Mouse (Mus musculus) left cerebral cortex, postnatal 25 days (tissue): Measurements from ENCODE around the gene Dusp5. TPM values are rescaled to one million over a fixed set of nuclear protein-coding genes. Genes with fewer than 3 reads are reported as not detected.
"Not testable (repeated sequence)": the region's sequence is repeated elsewhere in the genome, so short reads cannot be mapped to it uniquely, and the experiment has no call there.

Experiments used
- DNase-seq, 2 experiments: peaks; one replicate each; pipeline ENCODE4 v3.0.0; 2022; ENCODE audit warnings: low spot score in 2 of 2, mixed read lengths in 1 of 2
- intact Hi-C: fragments of 180-260 bp; cut with DNase I; formaldehyde crosslinking; loops from one replicate; pipeline ENCODE4 v1.15.1; 2025
- total RNA-seq, 2 experiments: library from RNA; stranded (reverse); gene quantifications; 2 replicates each; pipeline ENCODE4 v1.2.3; 2021

Dusp5 gene
- total RNA-seq, 2 experiments from 2014 or later: 9.9 to 11.7 TPM

- intact Hi-C loops: no loop called here
- DNase-seq: no peak
Measured at GRCm38 (mm10) chr19:53571501-53572428, 42.9 kb downstream of the Dusp5 start.

DNA sequence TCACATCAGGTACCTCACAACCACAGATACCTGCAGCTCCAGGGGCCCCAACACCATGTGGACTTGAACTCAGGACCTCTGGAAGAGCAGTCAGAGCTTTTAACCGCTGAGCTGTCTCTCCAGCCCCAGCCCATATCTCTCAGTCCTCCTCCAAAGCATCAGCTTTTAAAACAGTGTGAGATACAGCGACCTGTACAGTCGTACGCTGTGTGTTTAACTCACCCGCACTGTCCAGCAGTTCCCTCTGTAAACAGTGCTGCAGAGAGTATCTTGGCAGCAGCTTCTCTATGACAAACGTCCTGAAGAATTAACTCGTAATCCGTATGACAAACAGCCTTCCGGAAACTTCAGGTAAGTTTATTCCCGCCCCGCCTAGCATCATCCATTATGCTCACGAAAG lies 43.7 kb downstream of the Dusp5 start:
- DNase-seq: no peak
- intact Hi-C loops: no loop called here

- DNase-seq: no peak
- intact Hi-C loops: no loop called here
Measured at GRCm38 (mm10) chr19:53573151-53573550, 44.2 kb downstream of the Dusp5 start.

GRCm38 (mm10) chr19:53574131-53574530 lies 45.2 kb downstream of the Dusp5 start:
- no peak for DNase-seq
- intact Hi-C loops: no loop called here

- no peak for DNase-seq
- intact Hi-C loops: no loop called here
Measured at GRCm38 (mm10) chr19:53574546-53574945, 45.6 kb downstream of the Dusp5 start.

- DNase-seq: no peak
- intact Hi-C loops: loop anchor here (5.0 kb wide), 1 partner anchor 328 kb away; no protein-coding TSS in a partner anchor
Measured at GRCm38 (mm10) chr19:53575296-53576010, 46.5 kb downstream of the Dusp5 start.

- DNase-seq: no peak
- intact Hi-C loops: loop anchor here (5.0 kb wide), 1 partner anchor 329 kb away; no protein-coding TSS in a partner anchor
Measured at GRCm38 (mm10) chr19:53576061-53576460, 47.2 kb downstream of the Dusp5 start.

DNA sequence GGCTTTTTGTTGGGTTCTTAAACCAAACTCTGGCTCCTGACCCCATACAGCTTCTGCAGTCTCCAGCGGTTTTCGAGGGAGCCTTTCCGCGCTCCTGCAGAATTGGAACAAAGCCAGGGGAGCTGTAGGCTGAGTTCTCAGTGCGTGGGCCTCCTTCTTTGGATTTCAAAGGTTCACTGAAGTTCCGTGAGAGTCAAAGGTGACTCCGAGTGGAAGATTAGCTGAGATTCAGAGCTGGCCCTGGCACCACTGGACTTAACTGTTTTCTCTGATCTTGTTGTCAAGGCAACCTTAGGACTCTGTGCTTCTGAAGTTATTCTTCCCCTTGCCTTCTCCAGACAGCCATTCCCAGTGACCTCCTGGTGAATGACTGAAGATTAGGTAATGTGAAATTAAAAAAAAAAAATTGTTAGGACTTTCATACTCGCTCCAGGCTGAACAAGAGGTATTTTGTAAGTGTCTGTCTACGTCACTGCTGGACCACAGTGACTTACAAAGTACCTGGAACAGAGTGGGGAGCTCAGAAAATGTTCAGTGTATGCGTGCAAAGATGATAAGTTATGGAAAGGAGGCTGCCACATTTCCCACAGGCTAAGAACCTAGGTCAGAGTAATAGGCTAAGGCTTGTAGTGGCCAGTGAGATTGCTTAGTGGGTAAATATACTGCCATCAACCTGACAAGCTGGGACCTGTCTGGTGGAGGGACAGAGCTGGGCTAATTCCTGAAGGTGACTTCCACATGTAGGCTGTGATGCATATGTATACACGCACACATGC lies 48.3 kb downstream of the Dusp5 start:
- intact Hi-C loops: loop anchor here (5.0 kb wide), 1 partner anchor 330 kb away; no protein-coding TSS in a partner anchor
- no peak for DNase-seq

GRCm38 (mm10) chr19:53578597-53579252 lies 49.8 kb downstream of the Dusp5 start:
- intact Hi-C loops: loop anchor here (1.0 to 5.0 kb wide), 3 partner anchors 158 to 331 kb away; no protein-coding TSS in a partner anchor
- peak; percentile 67 to 72 for DNase-seq

GRCm38 (mm10) chr19:53580271-53580670 lies 51.4 kb downstream of the Dusp5 start:
- DNase-seq, intact Hi-C loops: not testable (repeated sequence)

DNA sequence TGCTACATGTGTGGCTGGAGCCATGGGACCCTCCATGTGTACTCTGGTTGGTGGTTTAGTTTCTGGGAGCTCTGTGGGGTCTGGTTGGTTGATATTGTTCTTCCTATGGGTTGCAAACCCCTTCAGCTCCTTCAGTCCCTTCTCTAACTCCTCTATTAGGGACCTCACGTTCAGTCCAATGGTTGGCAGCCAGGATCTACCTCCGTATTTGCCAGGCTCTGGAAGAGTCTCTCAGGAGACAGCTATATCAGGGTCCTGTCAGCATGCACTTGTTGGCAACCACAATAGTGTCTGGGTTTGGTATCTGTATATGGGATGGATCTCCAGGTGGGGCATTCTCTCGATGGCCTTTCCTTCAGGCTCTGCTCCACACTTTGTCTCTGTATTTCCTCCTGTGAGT lies 58.8 kb downstream of the Dusp5 start:
- intact Hi-C loops, DNase-seq: not testable (repeated sequence)

DNA sequence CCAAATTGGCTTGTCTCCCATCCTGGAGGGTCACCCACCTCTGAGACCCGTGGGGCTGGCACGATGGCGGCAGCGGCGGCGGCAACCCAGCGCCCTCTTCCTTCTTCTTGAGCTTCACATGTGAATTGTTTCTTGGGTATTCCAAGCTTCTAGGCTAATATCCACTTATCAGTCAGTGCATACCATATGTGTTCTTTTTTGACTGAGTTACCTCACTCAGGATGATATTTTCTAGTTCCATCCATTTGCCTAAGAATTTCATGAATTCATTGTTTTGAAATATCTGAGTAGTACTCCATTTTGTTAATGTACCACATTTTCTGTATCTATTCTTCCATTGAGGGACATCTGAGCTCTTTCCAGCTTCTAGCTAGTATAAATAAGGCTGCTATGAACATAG lies 60.1 kb downstream of the Dusp5 start, which contains the start of gene Nutf2-ps1:
TSS of gene Nutf2-ps1 (minus strand) at position 101 of the 400 bp plus-strand sequence.
- intact Hi-C loops, DNase-seq: not testable (repeated sequence)

Other genes starting within 250 kb of the Dusp5 start
- 10 to 100 TPM; 84.1 to 84.2 TPM for gene Mxi1, start 218.6 kb upstream of the Dusp5 start, total RNA-seq
- gene Gm10197, start 157.3 kb upstream of the Dusp5 start, total RNA-seq: not detected
- gene Smndc1, start 138.5 kb upstream of the Dusp5 start, total RNA-seq: 10 to 100 TPM; 36.6 to 37.6 TPM
- gene Nutf2-ps1, start 60.0 kb downstream of the Dusp5 start, total RNA-seq: 10 to 100 TPM; 42.7 to 54.4 TPM
- 10 to 100 TPM; 35.0 to 37.1 TPM for gene Smc3, start 71.3 kb downstream of the Dusp5 start, total RNA-seq
- 1 to 10 TPM; 4.1 to 4.9 TPM for gene Rbm20, start 148.2 kb downstream of the Dusp5 start, total RNA-seq